Mouse (Mus musculus) spleen, adult 2 months (tissue): ENCODE measurements around the gene Aox3. TPM values are rescaled to one million over a fixed set of nuclear protein-coding genes. Genes with fewer than 3 reads are reported as not detected.

Experiments used
- DNase-seq, 2 experiments: peaks; one replicate each; pipeline versions ENCODE4 v3.0.0 to v3.0.0-alpha.2; 2012 to 2021; ENCODE audit warnings: low spot score in 2 of 2, low read depth in 1 of 2
- H3K27ac ChIP-seq: fragments of 200-500 bp; 2 replicates; pipeline ENCODE4 v1.5.1; 2012; ENCODE audit warnings: low read length, inconsistent platforms; ENCODE audit not compliant: insufficient read depth
- H3K27me3 ChIP-seq: fragments of 200-500 bp; 2 replicates; pipeline ENCODE4 v1.6.1; 2012; ENCODE audit warnings: mild to moderate bottlenecking, moderate library complexity, low read length, inconsistent platforms; ENCODE audit not compliant: control insufficient read depth, insufficient read depth
- H3K36me3 ChIP-seq: fragments of 200-500 bp; 2 replicates; pipeline ENCODE4 v1.6.1; 2012; ENCODE audit warnings: mild to moderate bottlenecking, low read length, inconsistent platforms; ENCODE audit not compliant: control insufficient read depth, insufficient read depth
- H3K4me1 ChIP-seq: fragments of 200-500 bp; 2 replicates; pipeline ENCODE4 v1.6.1; 2011; ENCODE audit warnings: inconsistent platforms; ENCODE audit not compliant: control insufficient read depth, insufficient read depth, insufficient read length
- H3K4me3 ChIP-seq: fragments of 200-500 bp; 2 replicates; pipeline ENCODE4 v1.5.1; 2011; ENCODE audit warnings: mild to moderate bottlenecking, inconsistent platforms; ENCODE audit not compliant: insufficient read depth, insufficient read length; ENCODE audit errors: extremely low read depth
- CTCF ChIP-seq: fragments of 200-500 bp; IDR thresholded peaks from 2 replicates; pipeline ENCODE4 v1.5.1; 2011; ENCODE audit warnings: mild to moderate bottlenecking, inconsistent platforms; ENCODE audit not compliant: insufficient read depth, insufficient read length, insufficient replicate concordance; ENCODE audit errors: extremely low read depth
- POLR2A ChIP-seq: fragments of 200-500 bp; IDR thresholded peaks from 2 replicates; pipeline ENCODE4 v1.6.1; 2011; ENCODE audit warnings: low read depth, low read length, inconsistent platforms
- WGBS: fragments of 180-500 bp; shearing (Covaris S2); methylation state at CpG from one replicate; pipeline ENCODE4 v1.1.7; 2018; 5-methylcytosine and 5-hydroxymethylcytosine counted together
- polyA plus RNA-seq: library from polyadenylated mRNA; depleted of rRNA; stranded (reverse); fragments of >200 nt; gene quantifications from 2 replicates; pipeline ENCODE4 v1.2.3, GENCODE M21; 2012

The Aox3 gene
- polyA plus RNA-seq, 1 experiment = 0.41 TPM

GRCm38 (mm10) chr1:58081356-58081755 lies 31.6 kb upstream of the Aox3 start:
- Histone ChIP-seq H3K4me3 (no peak overlapping the region), H3K36me3 (no peaks in the 10 kb centered on the region), H3K27me3 (no peaks in the 10 kb centered on the region), H3K27ac (no peak overlapping the region), H3K4me1 (no peaks in the 10 kb centered on the region)
- WGBS = 81% methylated on average over 5 of the region's 5 CpGs
- no peak for DNase-seq
- TF ChIP-seq POLR2A (no peak), CTCF (no peak)

DNA sequence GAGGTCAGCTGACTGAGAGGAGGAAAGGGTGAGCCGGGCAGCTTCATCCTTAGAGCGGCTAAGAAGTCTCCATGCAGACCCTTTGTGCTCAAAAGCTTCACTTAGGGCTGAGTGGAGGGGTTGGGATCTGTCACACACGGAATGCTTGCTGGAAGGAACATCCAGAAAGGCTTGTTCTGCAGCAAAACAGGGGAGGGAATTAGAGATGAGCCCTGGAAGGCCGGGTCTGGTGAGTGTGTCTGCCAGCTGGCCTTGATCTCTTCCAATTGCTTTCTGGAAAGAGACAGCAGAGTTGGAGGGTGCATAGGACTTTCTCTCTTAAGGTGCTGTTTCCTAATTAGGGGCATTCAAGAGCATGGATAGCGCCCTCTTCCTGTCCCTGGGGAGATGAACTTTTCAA lies 23.6 kb upstream of the Aox3 start:
- DNase-seq = no peak
- TF ChIP-seq POLR2A (no peak), CTCF (no peak)
- no peaks in the 10 kb centered on the region for H3K36me3 ChIP-seq
- H3K4me3 ChIP-seq = no peak overlapping the region
- H3K27ac ChIP-seq = no peak overlapping the region
- WGBS = 78% methylated on average over 5 of the region's 5 CpGs
- H3K4me1 ChIP-seq = no peaks in the 10 kb centered on the region
- H3K27me3 ChIP-seq = no peaks in the 10 kb centered on the region

GRCm38 (mm10) chr1:58090191-58090590 lies 22.7 kb upstream of the Aox3 start:
- Histone ChIP-seq H3K27me3 (no peaks in the 10 kb centered on the region), H3K4me3 (no peak overlapping the region), H3K36me3 (no peaks in the 10 kb centered on the region), H3K4me1 (no peaks in the 10 kb centered on the region), H3K27ac (no peak overlapping the region)
- 84% methylated on average over 4 of the region's 4 CpGs for WGBS
- TF ChIP-seq CTCF = no peak
- no peak for TF ChIP-seq POLR2A
- DNase-seq = no peak

- WGBS = 87% methylated on average over 3 of the region's 3 CpGs
- no peaks in the 10 kb centered on the region for H3K36me3 ChIP-seq
- DNase-seq = no peak
Measured at GRCm38 (mm10) chr1:58091213-58091612, 21.7 kb upstream of the Aox3 start.

GRCm38 (mm10) chr1:58091992-58092560 lies 20.9 kb upstream of the Aox3 start:
- WGBS = 87% methylated on average over 2 of the region's 2 CpGs

More at GRCm38 (mm10) chr1:58091213-58091612, 21.7 kb upstream of the Aox3 start:
- Histone ChIP-seq H3K27me3 (no peaks in the 10 kb centered on the region), H3K4me1 (no peaks in the 10 kb centered on the region), H3K4me3 (no peak overlapping the region), H3K27ac (no peak overlapping the region)
- TF ChIP-seq CTCF (no peak), POLR2A (no peak)

DNA sequence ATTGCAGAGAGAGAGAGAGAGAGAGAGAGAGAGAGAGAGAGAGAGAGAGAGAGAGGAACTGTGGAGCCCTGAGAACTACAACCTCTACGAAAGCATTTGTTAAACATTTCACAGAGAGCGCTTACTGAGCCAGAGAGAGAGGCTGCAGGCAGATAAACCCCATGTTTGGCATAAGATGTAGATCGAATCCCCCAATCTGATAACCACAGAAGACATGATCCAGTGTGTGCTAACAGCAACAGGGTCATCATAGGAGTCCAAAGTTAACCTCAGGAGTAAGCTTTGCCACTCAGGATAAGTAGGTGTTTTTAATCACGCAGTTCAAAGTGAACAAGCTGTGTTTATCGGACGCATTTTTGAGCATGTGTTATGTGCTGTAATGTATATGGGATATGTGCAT lies 15.6 kb upstream of the Aox3 start:
- TF ChIP-seq POLR2A (no peak), CTCF (no peak)
- WGBS = 93% methylated on average over 6 of the region's 6 CpGs
- H3K36me3 ChIP-seq = no peaks in the 10 kb centered on the region
- no peaks in the 10 kb centered on the region for H3K27me3 ChIP-seq
- no peaks in the 10 kb centered on the region for H3K4me1 ChIP-seq
- no peak overlapping the region for H3K27ac ChIP-seq
- no peak for DNase-seq
- no peak overlapping the region for H3K4me3 ChIP-seq

More at GRCm38 (mm10) chr1:58091992-58092560, 20.9 kb upstream of the Aox3 start:
- H3K27me3 ChIP-seq = no peaks in the 10 kb centered on the region
- TF ChIP-seq POLR2A (no peak), CTCF (no peak)
- no peak for DNase-seq
- no peaks in the 10 kb centered on the region for H3K36me3 ChIP-seq
- no peaks in the 10 kb centered on the region for H3K4me1 ChIP-seq
- H3K4me3 ChIP-seq = no peak overlapping the region
- no peak overlapping the region for H3K27ac ChIP-seq

- no peak overlapping the region for H3K27ac ChIP-seq
- no peaks in the 10 kb centered on the region for H3K4me1 ChIP-seq
- H3K27me3 ChIP-seq = no peaks in the 10 kb centered on the region
- H3K4me3 ChIP-seq = no peak overlapping the region
- no peaks in the 10 kb centered on the region for H3K36me3 ChIP-seq
- no peak for DNase-seq
- TF ChIP-seq CTCF (no peak), POLR2A (no peak)
Measured at GRCm38 (mm10) chr1:58099119-58099518, 13.8 kb upstream of the Aox3 start.
